ENCODE assay signal across 8 mouse cellular contexts in genomic region chr16:63863913-63864330, GRCm38 (mm10). TPM values are rescaled to one million over a fixed set of nuclear protein-coding genes. Genes with fewer than 3 reads are reported as not detected.
DNase-seq lines count a peak whose midpoint lies in the region; ATAC-seq and TF ChIP-seq lines count a peak whose summit lies in the region.

TSS of gene Epha3 (minus strand) at chr16:63864175.

- no peak for DNase-seq in spleen, adult 2 months (ENCODE audit: low read depth in 1 of 2, low spot score in 2 of 2)
- no peak for DNase-seq in spleen, adult 12 weeks (ENCODE audit: low spot score)
- DNase-seq in forebrain, embryonic 10.5 days (ENCODE audit: extremely low spot score, low spot score), result peak; percentile 85
- peak; percentile 81 for DNase-seq in limb, embryonic 14.5 days (ENCODE audit: low spot score)
- peak; percentile 92 for DNase-seq in midbrain, embryonic 14.5 days

- peak within 1 kb of the TSS; percentile 49; the same call in 1 of the 2 replicates for H3K4me3 ChIP-seq in spleen, adult 2 months (ENCODE audit: extremely low read depth, insufficient read depth, insufficient read length)
- H3K4me3 ChIP-seq in forebrain, embryonic 10.5 days, result peak within 1 kb of the TSS; percentile 67
- H3K4me3 ChIP-seq in heart, embryonic 12.5 days, result peak within 1 kb of the TSS; percentile 69
- peak within 1 kb of the TSS; percentile 60 for H3K4me3 ChIP-seq in kidney, embryonic 14.5 days (ENCODE audit: low read length)
- peak within 1 kb of the TSS; percentile 62 for H3K4me3 ChIP-seq in limb, embryonic 14.5 days (replicated peaks; ENCODE audit: low read length)
- H3K4me3 ChIP-seq in midbrain, embryonic 14.5 days (replicated peaks; ENCODE audit: low read depth, low read length), result peak within 1 kb of the TSS; percentile 63
- peak within 1 kb of the TSS; percentile 59 for H3K4me3 ChIP-seq in stomach, embryonic 14.5 days (ENCODE audit: low read depth, low read length)

- H3K4me2 ChIP-seq in heart, embryonic 12.5 days, result peak within 1 kb of the TSS; percentile 85
- H3K4me2 ChIP-seq in kidney, embryonic 14.5 days (replicated peaks; ENCODE audit: low read depth, low read length), result peak within 1 kb of the TSS; percentile 89
- H3K4me2 ChIP-seq in limb, embryonic 14.5 days (replicated peaks; ENCODE audit: low read depth, low read length, severe bottlenecking), result peak within 1 kb of the TSS; percentile 91
- peak within 1 kb of the TSS; percentile 84 for H3K4me2 ChIP-seq in midbrain, embryonic 14.5 days (ENCODE audit: low read length)
- H3K4me2 ChIP-seq in stomach, embryonic 14.5 days (replicated peaks; ENCODE audit: low read depth, low read length), result peak within 1 kb of the TSS; percentile 88

- H3K9me3 ChIP-seq in forebrain, embryonic 10.5 days, result no peaks in the 10 kb centered on the region
- H3K9me3 ChIP-seq in heart, embryonic 12.5 days (replicated peaks), result no peaks in the 10 kb centered on the region
- no peaks in the 10 kb centered on the region for H3K9me3 ChIP-seq in kidney, embryonic 14.5 days (ENCODE audit: control insufficient read depth, low read length)
- no peaks in the 10 kb centered on the region for H3K9me3 ChIP-seq in limb, embryonic 14.5 days (ENCODE audit: control insufficient read depth, low read length)
- H3K9me3 ChIP-seq in midbrain, embryonic 14.5 days (ENCODE audit: control insufficient read depth, low read length), result no peaks in the 10 kb centered on the region
- no peaks in the 10 kb centered on the region for H3K9me3 ChIP-seq in stomach, embryonic 14.5 days (ENCODE audit: control insufficient read depth, low read depth, low read length)

- TF ChIP-seq CTCF in spleen, adult 2 months (IDR thresholded peaks at IDR 0.05; ENCODE audit: extremely low read depth, insufficient read depth, insufficient read length, insufficient replicate concordance), result no peak

- TF ChIP-seq POLR2A in spleen, adult 2 months (IDR thresholded peaks at IDR 0.05; ENCODE audit: low read depth, low read length), result no peak
- no peak for TF ChIP-seq POLR2A in limb, embryonic 14.5 days (IDR thresholded peaks at IDR 0.05; ENCODE audit: borderline replicate concordance, extremely low read depth, insufficient read depth, insufficient read length)

- H3K36me3 ChIP-seq in spleen, adult 2 months (ENCODE audit: control insufficient read depth, insufficient read depth, low read length), result no peaks in the 10 kb centered on the region
- H3K36me3 ChIP-seq in forebrain, embryonic 10.5 days (replicated peaks), result no peaks in the 10 kb centered on the region
- no peaks in the 10 kb centered on the region for H3K36me3 ChIP-seq in heart, embryonic 12.5 days
- no peaks in the 10 kb centered on the region for H3K36me3 ChIP-seq in kidney, embryonic 14.5 days (ENCODE audit: control insufficient read depth, insufficient read depth, low read length)
- H3K36me3 ChIP-seq in limb, embryonic 14.5 days (ENCODE audit: control insufficient read depth, insufficient read depth, low read length), result no peaks in the 10 kb centered on the region
- H3K36me3 ChIP-seq in midbrain, embryonic 14.5 days (ENCODE audit: control insufficient read depth, insufficient read depth, low read length), result no peaks in the 10 kb centered on the region
- H3K36me3 ChIP-seq in stomach, embryonic 14.5 days (ENCODE audit: control insufficient read depth, insufficient read depth, low read length), result no peaks in the 10 kb centered on the region

- H3K4me1 ChIP-seq in spleen, adult 2 months (ENCODE audit: control insufficient read depth, insufficient read depth, insufficient read length), result no peaks in the 10 kb centered on the region
- peaks cover 26% of the 10 kb centered on the region for H3K4me1 ChIP-seq in forebrain, embryonic 10.5 days
- H3K4me1 ChIP-seq in heart, embryonic 12.5 days (replicated peaks), result peaks cover 11% of the 10 kb centered on the region
- no peaks in the 10 kb centered on the region for H3K4me1 ChIP-seq in kidney, embryonic 14.5 days (ENCODE audit: control insufficient read depth, insufficient read depth, low read length)
- no peaks in the 10 kb centered on the region for H3K4me1 ChIP-seq in limb, embryonic 14.5 days (ENCODE audit: control insufficient read depth, insufficient read depth, low read length)
- H3K4me1 ChIP-seq in midbrain, embryonic 14.5 days (ENCODE audit: control insufficient read depth, insufficient read depth, low read length), result no peaks in the 10 kb centered on the region
- no peaks in the 10 kb centered on the region for H3K4me1 ChIP-seq in stomach, embryonic 14.5 days (ENCODE audit: control insufficient read depth, insufficient read depth, low read length)

- no peaks in the 10 kb centered on the region for H3K27me3 ChIP-seq in spleen, adult 2 months (ENCODE audit: control insufficient read depth, insufficient read depth, low read length)
- peaks cover 50% of the 10 kb centered on the region for H3K27me3 ChIP-seq in forebrain, embryonic 10.5 days (ENCODE audit: poor library complexity, severe bottlenecking)
- H3K27me3 ChIP-seq in heart, embryonic 12.5 days (replicated peaks), result no peaks in the 10 kb centered on the region
- H3K27me3 ChIP-seq in kidney, embryonic 14.5 days (ENCODE audit: control insufficient read depth, insufficient read depth, low read length), result peaks cover 15% of the 10 kb centered on the region; the same call in 1 of the 2 replicates
- H3K27me3 ChIP-seq in limb, embryonic 14.5 days (ENCODE audit: control insufficient read depth, insufficient read depth, low read length), result peaks cover 31% of the 10 kb centered on the region
- H3K27me3 ChIP-seq in midbrain, embryonic 14.5 days (ENCODE audit: control insufficient read depth, insufficient read depth, low read length), result peaks cover 41% of the 10 kb centered on the region
- H3K27me3 ChIP-seq in stomach, embryonic 14.5 days (ENCODE audit: control insufficient read depth, insufficient read depth, low read length), result no peaks in the 10 kb centered on the region

- ATAC-seq in heart, embryonic 12.5 days (ENCODE audit: insufficient number of reproducible peaks, low FRiP score), result peak; percentile 66
- ATAC-seq in kidney, embryonic 14.5 days (ENCODE audit: low FRiP score, low TSS enrichment), result peak; percentile 92
- ATAC-seq in limb, embryonic 14.5 days (ENCODE audit: low FRiP score, low read depth), result peak; percentile 66; the same call in 1 of the 2 replicates
- ATAC-seq in midbrain, embryonic 14.5 days (ENCODE audit: low FRiP score, low TSS enrichment), result peak; percentile 82
- ATAC-seq in stomach, embryonic 14.5 days (ENCODE audit: insufficient number of reproducible peaks, insufficient read depth, low FRiP score, low read depth), result peak; percentile 82

- H3K27ac ChIP-seq in spleen, adult 2 months (ENCODE audit: insufficient read depth, low read length), result no peak within 1 kb of the TSS
- peak within 1 kb of the TSS; percentile 80 for H3K27ac ChIP-seq in forebrain, embryonic 10.5 days
- H3K27ac ChIP-seq in heart, embryonic 12.5 days (ENCODE audit: poor library complexity, severe bottlenecking), result peak within 1 kb of the TSS; percentile 24; the same call in 1 of the 2 replicates
- no peak within 1 kb of the TSS for H3K27ac ChIP-seq in kidney, embryonic 14.5 days (ENCODE audit: low read depth, low read length)
- no peak within 1 kb of the TSS for H3K27ac ChIP-seq in limb, embryonic 14.5 days (replicated peaks; ENCODE audit: low read depth, low read length)
- peak within 1 kb of the TSS; percentile 76 for H3K27ac ChIP-seq in midbrain, embryonic 14.5 days (replicated peaks; ENCODE audit: low read depth, low read length)
- no peak within 1 kb of the TSS for H3K27ac ChIP-seq in stomach, embryonic 14.5 days (ENCODE audit: low read length)

- 2% methylated on average over 28 of the region's 28 CpGs for WGBS in spleen, adult 2 months
- under 1% methylated on average over 28 of the region's 28 CpGs for WGBS in forebrain, embryonic 10.5 days
- WGBS in heart, embryonic 12.5 days, result under 1% methylated on average over 28 of the region's 28 CpGs
- under 1% methylated on average over 28 of the region's 28 CpGs for WGBS in kidney, embryonic 14.5 days
- 1% methylated on average over 28 of the region's 28 CpGs for WGBS in limb, embryonic 14.5 days
- WGBS in midbrain, embryonic 14.5 days, result under 1% methylated on average over 28 of the region's 28 CpGs
- under 1% methylated on average over 28 of the region's 28 CpGs for WGBS in stomach, embryonic 14.5 days

- peak within 1 kb of the TSS; percentile 49 for H3K9ac ChIP-seq in heart, embryonic 12.5 days
- peak within 1 kb of the TSS; percentile 44; the same call in 1 of the 2 replicates for H3K9ac ChIP-seq in kidney, embryonic 14.5 days (ENCODE audit: low read depth, low read length)
- H3K9ac ChIP-seq in limb, embryonic 14.5 days (ENCODE audit: low read depth, low read length, severe bottlenecking), result peak within 1 kb of the TSS; percentile 59
- H3K9ac ChIP-seq in midbrain, embryonic 14.5 days (replicated peaks; ENCODE audit: low read length), result peak within 1 kb of the TSS; percentile 62
- peak within 1 kb of the TSS; percentile 37; the same call in 1 of the 2 replicates for H3K9ac ChIP-seq in stomach, embryonic 14.5 days (replicated peaks; ENCODE audit: low read depth, low read length)

RNA-seq across cellular contexts. Expression of gene Epha3, which starts in this region (rescaled TPM):
- 0.53 and 0.98 TPM in 2 replicates for polyA plus RNA-seq in spleen, adult 2 months (2012; rRNA removed)
- polyA plus RNA-seq in forebrain, embryonic 10.5 days (2016; fragmentation: Nextera tagmentation; extraction: Ambion mirVana), result 47.0 and 51.8 TPM in 2 replicates
- polyA plus RNA-seq in heart, embryonic 12.5 days (2016; fragmentation: Nextera tagmentation; extraction: Ambion mirVana), result 11.9 and 13.4 TPM in 2 replicates
- 7.2 and 11.7 TPM in 2 replicates for polyA plus RNA-seq in kidney, embryonic 14.5 days (2014; fragmentation: Nextera tagmentation; extraction: Ambion mirVana)
- 15.7 and 18.0 TPM in 2 replicates for polyA plus RNA-seq in limb, embryonic 14.5 days (2012; rRNA removed)
- polyA plus RNA-seq in limb, embryonic 14.5 days (2014; fragmentation: Nextera tagmentation; extraction: Ambion mirVana), result 26.6 and 31.0 TPM in 2 replicates
- 14.3 and 20.9 TPM in 2 replicates for polyA plus RNA-seq in midbrain, embryonic 14.5 days (2014; fragmentation: Nextera tagmentation; extraction: Ambion mirVana)
- polyA plus RNA-seq in stomach, embryonic 14.5 days (2014; fragmentation: Nextera tagmentation; extraction: Ambion mirVana), result 19.5 and 22.7 TPM in 2 replicates

Comparison
In these comparisons a context has a peak if more than half of its experiments do, and no peak if none do; other contexts are left out.
1. DNase-seq: peak in forebrain, embryonic 10.5 days (single experiment), limb, embryonic 14.5 days (single experiment) and midbrain, embryonic 14.5 days (single experiment); none in spleen, adult 2 months (0 of 2) and spleen, adult 12 weeks (single experiment).
2. H3K27ac ChIP-seq: peak in forebrain, embryonic 10.5 days (single experiment), heart, embryonic 12.5 days (single experiment) and midbrain, embryonic 14.5 days (single experiment); none in spleen, adult 2 months (single experiment), kidney, embryonic 14.5 days (single experiment), limb, embryonic 14.5 days (single experiment) and stomach, embryonic 14.5 days (single experiment).
3. Peak in every context shown above with its lines, with median percentiles within 50 percentile points of each other: H3K4me3 ChIP-seq, ATAC-seq, H3K4me2 ChIP-seq and H3K9ac ChIP-seq.